Mouse (Mus musculus) forebrain, embryonic 11.5 days (tissue): ENCODE measurements around the gene Tubb5. TPM values are rescaled to one million over a fixed set of nuclear protein-coding genes. Genes with fewer than 3 reads are reported as not detected.

ENCODE experiments used
- ATAC-seq: fragments of 200-750 bp; cut with Nextera tagmentation; replicated peaks from 2 replicates; pipeline ENCODE4 v1.8.0; 2017; ENCODE audit warnings: moderate TSS enrichment; ENCODE audit not compliant: low FRiP score
- DNase-seq: peaks from one replicate; pipeline ENCODE4 v3.0.0-alpha.2; 2017; ENCODE audit warnings: low spot score
- H3K27ac ChIP-seq: fragments of 300-500 bp; sonication (generic); 2 replicates; pipeline ENCODE4 v1.5.1; 2014; ENCODE audit warnings: low read depth, low read length
- H3K27me3 ChIP-seq: fragments of 300-500 bp; sonication (generic); 2 replicates; pipeline ENCODE4 v1.6.1; 2014; ENCODE audit warnings: mild to moderate bottlenecking, low read length, mixed read lengths; ENCODE audit not compliant: control insufficient read depth, insufficient read depth
- H3K36me3 ChIP-seq: fragments of 300-500 bp; sonication (generic); 2 replicates; pipeline ENCODE4 v1.6.1; 2014; ENCODE audit warnings: mild to moderate bottlenecking, low read length, moderate library complexity, mixed read lengths; ENCODE audit not compliant: control insufficient read depth, insufficient read depth
- H3K4me1 ChIP-seq: fragments of 300-500 bp; sonication (generic); replicated peaks from 2 replicates; pipeline ENCODE4 v1.6.1; 2014; ENCODE audit warnings: low read length, mixed read lengths; ENCODE audit not compliant: control insufficient read depth, insufficient read depth
- H3K4me2 ChIP-seq: fragments of 300-500 bp; sonication (generic); 2 replicates; pipeline ENCODE4 v1.6.1; 2014; ENCODE audit warnings: low read depth, mild to moderate bottlenecking, low read length, moderate library complexity, mixed read lengths; ENCODE audit not compliant: severe bottlenecking
- H3K4me3 ChIP-seq: fragments of 300-500 bp; sonication (generic); 2 replicates; pipeline ENCODE4 v1.5.1; 2014; ENCODE audit warnings: low read depth, low read length
- H3K9ac ChIP-seq: fragments of 300-500 bp; sonication (generic); 2 replicates; pipeline ENCODE4 v1.6.1; 2014; ENCODE audit warnings: low read length
- H3K9me3 ChIP-seq: fragments of 300-500 bp; sonication (generic); 2 replicates; pipeline ENCODE4 v1.6.1; 2016; ENCODE audit warnings: low read length, mixed read lengths; ENCODE audit not compliant: control insufficient read depth
- WGBS: fragments of 180-500 bp; shearing (Covaris S2); extraction: QIAGEN DNeasy Blood & Tissue Kit; methylation state at CpG from one replicate; pipeline ENCODE4 v1.1.7; 2014; 5-methylcytosine and 5-hydroxymethylcytosine counted together
- polyA plus RNA-seq: library from polyadenylated mRNA; unstranded; fragments of >200 nt; fragmentation: Nextera tagmentation; extraction: Ambion mirVana; gene quantifications from 2 replicates; pipeline ENCODE4 v1.2.1, GENCODE M21; 2014

Gene Tubb5
- polyA plus RNA-seq, 1 experiment from 2014 or later: 1,583 TPM

GRCm38 (mm10) chr17:35870151-35870883 is 32.2 kb upstream of the Tubb5 start:
- no peak for DNase-seq

GRCm38 (mm10) chr17:35869346-35870067 is 31.4 kb upstream of the Tubb5 start:
- Histone ChIP-seq H3K27ac (peak overlapping the region; percentile 53; the same call in 1 of the 2 replicates), H3K9me3 (peaks cover 2% of the 10 kb centered on the region; the same call in 1 of the 2 replicates), H3K4me3 (peak overlapping the region; percentile 67), H3K9ac (peak overlapping the region; percentile 93), H3K4me2 (peak overlapping the region; percentile 95), H3K27me3 (no peaks in the 10 kb centered on the region), H3K4me1 (peaks cover 27% of the 10 kb centered on the region), H3K36me3 (peaks cover 5% of the 10 kb centered on the region; the same call in 1 of the 2 replicates)
- ATAC-seq: no peak
- DNase-seq: peak; percentile 61
- WGBS: 7% methylated on average over 7 of the region's 7 CpGs

More at GRCm38 (mm10) chr17:35870151-35870883, 32.2 kb upstream of the Tubb5 start:
- H3K9me3 ChIP-seq: peaks cover 2% of the 10 kb centered on the region; the same call in 1 of the 2 replicates
- peak overlapping the region; percentile 93; the same call in 1 of the 2 replicates for H3K9ac ChIP-seq
- H3K27me3 ChIP-seq: no peaks in the 10 kb centered on the region
- peaks cover 8% of the 10 kb centered on the region; the same call in 1 of the 2 replicates for H3K36me3 ChIP-seq
- 71% methylated on average over 9 of the region's 9 CpGs for WGBS
- ATAC-seq: no peak
- H3K4me1 ChIP-seq: peaks cover 22% of the 10 kb centered on the region
- peak overlapping the region; percentile 67 for H3K4me3 ChIP-seq
- H3K4me2 ChIP-seq: peak overlapping the region; percentile 95
- 0 out of 2 replicates have a peak overlapping the region, but pooled peaks have one; percentile 6 for H3K27ac ChIP-seq

GRCm38 (mm10) chr17:35868961-35869345 is 30.8 kb upstream of the Tubb5 start:
- Histone ChIP-seq H3K9me3 (peaks cover 2% of the 10 kb centered on the region; the same call in 1 of the 2 replicates), H3K36me3 (peaks cover 5% of the 10 kb centered on the region; the same call in 1 of the 2 replicates), H3K4me3 (peak overlapping the region; percentile 67), H3K4me2 (peak overlapping the region; percentile 95), H3K27me3 (no peaks in the 10 kb centered on the region), H3K9ac (peak overlapping the region; percentile 93), H3K27ac (peak overlapping the region; percentile 25; the same call in 1 of the 2 replicates), H3K4me1 (peaks cover 30% of the 10 kb centered on the region)
- ATAC-seq (no peak), DNase-seq (no peak)
- WGBS: 8% methylated on average over 7 of the region's 7 CpGs

- ATAC-seq (no peak), DNase-seq (no peak)
- Histone ChIP-seq H3K36me3 (peaks cover 5% of the 10 kb centered on the region; the same call in 1 of the 2 replicates), H3K27me3 (no peaks in the 10 kb centered on the region), H3K9me3 (peaks cover 2% of the 10 kb centered on the region; the same call in 1 of the 2 replicates), H3K27ac (0 out of 2 replicates have a peak overlapping the region, but pooled peaks have one; percentile 26), H3K9ac (peak overlapping the region; percentile 93), H3K4me2 (peak overlapping the region; percentile 95), H3K4me1 (peaks cover 30% of the 10 kb centered on the region), H3K4me3 (peak overlapping the region; percentile 67)
- WGBS: 42% methylated on average over 17 of the region's 17 CpGs
These were observed 30.2 kb upstream of the Tubb5 start for GRCm38 (mm10) chr17:35868165-35868820.

GRCm38 (mm10) chr17:35866911-35867890 is 29.1 kb upstream of the Tubb5 start:
- peak overlapping the region; percentile 67 for H3K4me3 ChIP-seq
- peaks cover 2% of the 10 kb centered on the region; the same call in 1 of the 2 replicates for H3K9me3 ChIP-seq
- no peaks in the 10 kb centered on the region for H3K27me3 ChIP-seq
- H3K4me2 ChIP-seq: peak overlapping the region; percentile 95
- 11% methylated on average over 26 of the region's 26 CpGs for WGBS
- peak overlapping the region; percentile 93 for H3K9ac ChIP-seq
- DNase-seq (no peak), ATAC-seq (no peak)
- H3K27ac ChIP-seq: peak overlapping the region; percentile 90
- peaks cover 5% of the 10 kb centered on the region; the same call in 1 of the 2 replicates for H3K36me3 ChIP-seq
- H3K4me1 ChIP-seq: peaks cover 30% of the 10 kb centered on the region

- Histone ChIP-seq H3K36me3 (peaks cover 4% of the 10 kb centered on the region; the same call in 1 of the 2 replicates), H3K9ac (peak overlapping the region; percentile 93), H3K27me3 (no peaks in the 10 kb centered on the region), H3K4me1 (peaks cover 30% of the 10 kb centered on the region), H3K27ac (peak overlapping the region; percentile 90), H3K4me3 (peak overlapping the region; percentile 67), H3K9me3 (peaks cover 2% of the 10 kb centered on the region; the same call in 1 of the 2 replicates), H3K4me2 (peak overlapping the region; percentile 95)
- ATAC-seq: peak; percentile 49
- WGBS: under 1% methylated on average over 32 of the region's 38 CpGs
- DNase-seq: peak; percentile 82
These were observed 28.2 kb upstream of the Tubb5 start for GRCm38 (mm10) chr17:35866281-35866831.

- H3K9me3 ChIP-seq: no peaks in the 10 kb centered on the region
These were observed 27.6 kb upstream of the Tubb5 start, which contains the start of gene Ppp1r18 for GRCm38 (mm10) chr17:35865481-35866280. TSS of gene Ppp1r18 (plus strand) at chr17:35865593.

More at GRCm38 (mm10) chr17:35865481-35866280, 27.6 kb upstream of the Tubb5 start, which contains the start of gene Ppp1r18:
- peaks cover 30% of the 10 kb centered on the region for H3K4me1 ChIP-seq
- DNase-seq: peak; percentile 93
- H3K27me3 ChIP-seq: no peaks in the 10 kb centered on the region
- peak; percentile 70 for ATAC-seq
- peak within 1 kb of the TSS; percentile 67 for H3K4me3 ChIP-seq
- H3K36me3 ChIP-seq: no peaks in the 10 kb centered on the region; the same call in 1 of the 2 replicates
- peak within 1 kb of the TSS; percentile 93 for H3K9ac ChIP-seq
- under 1% methylated on average over 42 of the region's 48 CpGs for WGBS
- peak within 1 kb of the TSS; percentile 95 for H3K4me2 ChIP-seq
- H3K27ac ChIP-seq: peak within 1 kb of the TSS; percentile 90
